Mouse (Mus musculus): ENCODE results near the gene Mov10. TPM values are rescaled to one million over a fixed set of nuclear protein-coding genes. Genes with fewer than 3 reads are reported as not detected.

Gene Mov10
- polyA plus RNA-seq, 1 experiment from 2014 or later, result 71.0 TPM

- DNase-seq (ENCODE audit: low spot score), result peak; percentile 29
- H3K36me3 ChIP-seq, result peaks cover 94% of the 10 kb centered on the region
- no peaks in the 10 kb centered on the region for H3K27me3 ChIP-seq (ENCODE audit: low read depth, poor library complexity, severe bottlenecking)
- no peak overlapping the region for H3K27ac ChIP-seq
- no peak overlapping the region for H3K4me3 ChIP-seq
- H3K4me1 ChIP-seq, result peaks cover 51% of the 10 kb centered on the region
- no peaks in the 10 kb centered on the region for H3K9me3 ChIP-seq (replicated peaks)
- WGBS, result 88% methylated on average over 15 of the region's 15 CpGs
Observed at GRCm38 (mm10) chr3:104796430-104797082, 21.8 kb downstream of the Mov10 start.

- Histone ChIP-seq H3K27me3 (ENCODE audit: low read depth, poor library complexity, severe bottlenecking) (no peaks in the 10 kb centered on the region), H3K27ac (peak overlapping the region; percentile 59; the same call in 1 of the 2 replicates), H3K4me3 (no peak overlapping the region), H3K4me1 (peaks cover 59% of the 10 kb centered on the region), H3K36me3 (peaks cover 87% of the 10 kb centered on the region), H3K9me3 (replicated peaks) (no peaks in the 10 kb centered on the region)
- 73% methylated on average over 15 of the region's 15 CpGs for WGBS
- DNase-seq (ENCODE audit: low spot score), result peak; percentile 32
Observed at GRCm38 (mm10) chr3:104795661-104796340, 22.6 kb downstream of the Mov10 start.

DNA sequence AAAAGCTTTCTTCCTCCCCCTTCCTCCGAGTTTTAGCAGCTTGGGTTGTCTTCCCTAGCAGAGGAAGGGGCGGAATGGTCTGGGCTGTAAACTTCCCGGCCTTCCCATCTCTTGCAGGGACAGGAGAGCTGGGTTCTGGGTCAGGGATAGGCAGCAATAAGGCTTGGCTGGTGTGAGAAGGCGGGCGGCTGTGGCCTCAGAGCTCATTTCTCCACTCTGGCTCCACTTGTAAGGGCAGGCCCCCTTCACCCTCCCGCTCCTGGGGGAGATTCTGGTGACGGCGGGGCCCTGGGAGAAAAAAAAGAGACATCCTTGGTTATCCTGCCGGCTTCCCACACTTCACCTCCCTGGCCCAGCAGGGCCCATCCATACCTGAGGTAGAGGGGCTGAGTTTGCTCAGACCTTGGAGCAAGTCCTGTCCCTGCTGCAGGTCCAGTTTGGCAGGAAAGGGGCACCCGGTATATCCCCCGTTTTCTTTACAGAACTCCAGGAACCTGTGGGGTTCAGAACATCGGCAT lies 23.4 kb downstream of the Mov10 start:
- Histone ChIP-seq H3K4me1 (peaks cover 67% of the 10 kb centered on the region), H3K36me3 (peaks cover 79% of the 10 kb centered on the region)

GRCm38 (mm10) chr3:104793871-104794828 lies 24.2 kb downstream of the Mov10 start:
- 53% methylated on average over 20 of the region's 20 CpGs for WGBS
- Histone ChIP-seq H3K27ac (peak overlapping the region; percentile 79), H3K27me3 (ENCODE audit: low read depth, poor library complexity, severe bottlenecking) (no peaks in the 10 kb centered on the region), H3K4me3 (peak overlapping the region; percentile 22; the same call in 1 of the 2 replicates), H3K9me3 (replicated peaks) (no peaks in the 10 kb centered on the region), H3K36me3 (peaks cover 71% of the 10 kb centered on the region), H3K4me1 (peaks cover 75% of the 10 kb centered on the region)
- peak; percentile 90 for DNase-seq (ENCODE audit: low spot score)

More for the DNA sequence above, 23.4 kb downstream of the Mov10 start:
- no peaks in the 10 kb centered on the region for H3K9me3 ChIP-seq (replicated peaks)
- no peaks in the 10 kb centered on the region for H3K27me3 ChIP-seq (ENCODE audit: low read depth, poor library complexity, severe bottlenecking)
- DNase-seq (ENCODE audit: low spot score), result no peak
- 50% methylated on average over 12 of the region's 12 CpGs for WGBS
- peak overlapping the region; percentile 59 for H3K27ac ChIP-seq
- H3K4me3 ChIP-seq, result 0 out of 2 replicates have a peak overlapping the region, but pooled peaks have one; percentile 22

DNA sequence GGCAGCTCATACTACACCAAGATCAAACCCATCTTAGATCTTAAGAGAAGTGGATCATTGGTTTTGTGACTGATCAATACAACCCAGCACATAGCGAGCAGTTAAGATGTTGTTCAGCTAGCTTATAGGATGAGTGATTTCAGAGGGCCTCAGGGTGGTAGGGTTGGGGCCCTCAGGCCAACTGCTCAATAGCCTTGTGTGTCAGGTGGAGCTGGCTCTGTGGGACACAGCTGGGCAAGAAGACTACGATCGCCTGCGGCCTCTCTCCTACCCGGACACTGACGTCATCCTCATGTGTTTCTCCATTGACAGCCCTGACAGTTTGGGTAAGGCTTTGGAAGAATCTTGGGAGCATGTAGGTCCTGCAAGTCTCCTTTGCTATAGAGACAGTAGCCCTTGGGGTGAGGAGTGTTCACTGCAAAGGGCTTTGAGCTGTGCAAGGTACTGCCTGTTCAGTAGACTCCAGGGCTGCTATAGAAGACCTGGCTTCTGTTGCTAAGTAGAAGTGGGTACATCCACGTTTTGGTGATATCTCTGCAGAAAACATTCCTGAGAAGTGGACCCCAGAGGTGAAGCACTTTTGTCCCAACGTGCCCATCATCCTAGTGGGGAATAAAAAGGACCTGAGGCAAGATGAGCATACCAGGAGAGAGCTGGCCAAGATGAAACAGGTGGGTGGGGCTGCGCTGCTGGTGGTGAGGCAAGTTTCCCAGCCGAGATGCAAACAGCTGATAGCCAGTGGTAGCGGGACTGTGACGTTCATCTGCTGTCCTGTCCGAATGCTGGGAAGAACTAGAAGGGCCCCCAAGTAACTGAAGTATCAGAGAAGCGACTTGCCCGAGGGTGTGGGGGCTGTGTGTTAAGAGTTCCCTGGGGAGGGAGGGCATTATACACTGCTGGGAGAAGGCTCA lies 25.7 kb downstream of the Mov10 start:
- Histone ChIP-seq H3K36me3 (peaks cover 61% of the 10 kb centered on the region), H3K4me3 (no peak overlapping the region), H3K27ac (no peak overlapping the region), H3K4me1 (peaks cover 84% of the 10 kb centered on the region), H3K27me3 (ENCODE audit: low read depth, poor library complexity, severe bottlenecking) (0 out of 2 replicates have a peak, but pooled peaks cover 4% of the 10 kb centered on the region), H3K9me3 (replicated peaks) (no peaks in the 10 kb centered on the region)
- WGBS, result 71% methylated on average over 15 of the region's 15 CpGs
- DNase-seq (ENCODE audit: low spot score), result no peak

- 0 out of 2 replicates have a peak, but pooled peaks cover 4% of the 10 kb centered on the region for H3K27me3 ChIP-seq (ENCODE audit: low read depth, poor library complexity, severe bottlenecking)
- H3K4me1 ChIP-seq, result peaks cover 83% of the 10 kb centered on the region
- WGBS, result 95% methylated on average over 8 of the region's 8 CpGs
- H3K27ac ChIP-seq, result peak overlapping the region; percentile 92; the same call in 1 of the 2 replicates
- no peak for DNase-seq (ENCODE audit: low spot score)
- no peaks in the 10 kb centered on the region for H3K9me3 ChIP-seq (replicated peaks)
- H3K36me3 ChIP-seq, result peaks cover 52% of the 10 kb centered on the region
- H3K4me3 ChIP-seq, result 0 out of 2 replicates have a peak overlapping the region, but pooled peaks have one; percentile 76
Observed at GRCm38 (mm10) chr3:104791671-104792070, 26.7 kb downstream of the Mov10 start.

- peaks cover 78% of the 10 kb centered on the region for H3K4me1 ChIP-seq
- DNase-seq (ENCODE audit: low spot score), result no peak
- H3K36me3 ChIP-seq, result peaks cover 45% of the 10 kb centered on the region
- H3K9me3 ChIP-seq (replicated peaks), result no peaks in the 10 kb centered on the region
- WGBS, result 18% methylated on average over 4 of the region's 4 CpGs
- peak overlapping the region; percentile 92 for H3K27ac ChIP-seq
- peak overlapping the region; percentile 76 for H3K4me3 ChIP-seq
- H3K27me3 ChIP-seq (ENCODE audit: low read depth, poor library complexity, severe bottlenecking), result peaks cover 6% of the 10 kb centered on the region; the same call in 1 of the 2 replicates
Observed at GRCm38 (mm10) chr3:104791017-104791416, 27.3 kb downstream of the Mov10 start.

DNA sequence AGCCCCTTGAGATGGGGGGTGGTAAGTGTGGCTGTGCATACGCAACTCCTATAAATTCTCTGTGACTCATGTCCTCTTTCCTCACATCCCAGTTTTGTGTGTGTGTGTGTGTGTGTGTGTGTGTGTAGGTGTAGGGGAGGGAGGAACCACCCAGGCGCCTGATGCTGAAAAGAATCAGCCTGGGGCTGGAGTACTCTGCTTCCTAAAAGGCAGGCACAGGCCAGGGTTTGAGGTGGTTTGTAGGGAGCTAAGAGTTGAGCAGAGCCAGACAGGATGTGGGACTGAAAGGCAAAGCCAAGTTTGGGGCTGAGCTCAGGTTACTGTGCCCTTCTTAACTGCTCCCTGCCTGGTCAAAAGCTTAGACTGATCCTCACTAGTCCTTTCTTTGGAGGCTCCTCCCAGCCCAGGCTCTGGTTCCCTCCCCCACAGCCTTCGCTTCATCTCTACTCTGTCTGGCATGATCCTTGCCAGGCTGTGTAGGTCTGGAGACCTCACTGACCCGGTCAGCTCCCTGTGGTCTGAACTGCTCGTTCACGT lies 27.9 kb downstream of the Mov10 start:
- Histone ChIP-seq H3K36me3 (peaks cover 40% of the 10 kb centered on the region), H3K27me3 (ENCODE audit: low read depth, poor library complexity, severe bottlenecking) (peaks cover 11% of the 10 kb centered on the region), H3K27ac (peak overlapping the region; percentile 92), H3K4me3 (peak overlapping the region; percentile 76), H3K4me1 (peaks cover 73% of the 10 kb centered on the region), H3K9me3 (replicated peaks) (no peaks in the 10 kb centered on the region)
- DNase-seq (ENCODE audit: low spot score), result peak; percentile 68
- 16% methylated on average over 6 of the region's 6 CpGs for WGBS

- H3K36me3 ChIP-seq, result peaks cover 34% of the 10 kb centered on the region
- peak overlapping the region; percentile 92 for H3K27ac ChIP-seq
- H3K4me1 ChIP-seq, result peaks cover 67% of the 10 kb centered on the region
- peak; percentile 63 for DNase-seq (ENCODE audit: low spot score)
- WGBS, result 27% methylated on average over 13 of the region's 13 CpGs
- no peaks in the 10 kb centered on the region for H3K9me3 ChIP-seq (replicated peaks)
- H3K27me3 ChIP-seq (ENCODE audit: low read depth, poor library complexity, severe bottlenecking), result peaks cover 18% of the 10 kb centered on the region
- peak overlapping the region; percentile 76 for H3K4me3 ChIP-seq
Observed at GRCm38 (mm10) chr3:104789822-104790221, 28.5 kb downstream of the Mov10 start.

GRCm38 (mm10) chr3:104789312-104789605 lies 29.1 kb downstream of the Mov10 start:
- Histone ChIP-seq H3K27me3 (ENCODE audit: low read depth, poor library complexity, severe bottlenecking) (peaks cover 23% of the 10 kb centered on the region), H3K27ac (peak overlapping the region; percentile 92), H3K4me1 (peaks cover 67% of the 10 kb centered on the region), H3K9me3 (replicated peaks) (no peaks in the 10 kb centered on the region), H3K4me3 (peak overlapping the region; percentile 76), H3K36me3 (peaks cover 28% of the 10 kb centered on the region)
- DNase-seq (ENCODE audit: low spot score), result no peak
- WGBS, result 1% methylated on average over 10 of the region's 10 CpGs

GRCm38 (mm10) chr3:104788561-104789311 lies 29.6 kb downstream of the Mov10 start:
- Histone ChIP-seq H3K4me3 (peak overlapping the region; percentile 76), H3K4me1 (peaks cover 67% of the 10 kb centered on the region), H3K27ac (peak overlapping the region; percentile 92), H3K9me3 (replicated peaks) (no peaks in the 10 kb centered on the region), H3K36me3 (peaks cover 23% of the 10 kb centered on the region), H3K27me3 (ENCODE audit: low read depth, poor library complexity, severe bottlenecking) (peaks cover 29% of the 10 kb centered on the region)
- peak; percentile 89 for DNase-seq (ENCODE audit: low spot score)
- WGBS, result under 1% methylated on average over 52 of the region's 52 CpGs

Measured in limb, embryonic 10.5 days (tissue).